Mouse (Mus musculus) kidney, adult 11 months (tissue): ENCODE measurements around the gene Camsap2.

Experiments
- DNase-seq: peaks from one replicate; pipeline ENCODE4 v3.0.0; 2022

Gene Camsap2

DNA sequence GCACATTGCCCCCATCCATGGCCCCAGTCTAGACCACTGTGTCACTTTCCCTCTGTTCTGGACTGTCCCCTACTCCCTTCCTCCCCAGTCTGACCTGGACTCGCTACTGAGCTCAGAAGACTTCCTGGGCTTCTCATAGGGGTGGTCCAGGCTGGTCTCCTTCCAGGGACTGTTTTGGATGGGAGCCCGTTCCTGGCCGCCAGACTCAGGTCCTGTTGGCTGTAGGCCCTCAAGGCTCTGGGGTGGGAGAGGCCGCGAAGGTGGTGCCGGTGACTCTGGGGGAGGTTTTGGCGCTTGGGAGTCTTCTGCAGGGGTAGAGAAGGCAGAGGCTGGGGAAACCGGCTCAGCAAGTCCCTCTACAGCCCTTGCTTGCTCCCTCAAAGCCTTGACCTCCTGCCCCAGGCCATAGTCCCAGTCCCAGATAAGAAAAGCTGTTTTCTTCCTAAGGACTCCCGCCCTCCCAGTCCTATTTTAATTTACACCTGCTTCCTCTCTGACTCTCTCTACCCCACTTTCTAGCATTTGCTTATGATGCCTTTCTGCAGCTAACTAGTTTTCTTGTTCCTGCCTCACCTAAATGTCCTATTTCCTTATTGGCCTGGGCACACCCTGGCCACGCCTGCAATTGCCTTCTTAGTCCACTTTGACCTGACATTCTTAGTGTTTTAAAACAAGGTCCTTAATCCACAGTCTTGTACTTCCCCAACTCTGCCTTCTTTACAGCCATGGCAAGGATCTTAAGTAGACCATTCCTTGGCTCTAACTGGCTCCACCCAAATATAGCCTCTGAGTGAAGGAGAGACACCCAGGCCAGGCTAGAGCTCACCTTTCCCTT is 125.7 kb downstream of the Camsap2 start:
- no peak for DNase-seq
